Mouse (Mus musculus): ENCODE data around the gene Fastkd5. TPM values are rescaled to one million over a fixed set of nuclear protein-coding genes. Genes with fewer than 3 reads are reported as not detected.
"Not testable (repeated sequence)": the region's sequence is repeated elsewhere in the genome, so short reads cannot be mapped to it uniquely, and the experiment has no call there.

Fastkd5 gene
- 4.6 and 5.6 TPM in 2 replicates for polyA plus RNA-seq (2012; rRNA removed)

DNA sequence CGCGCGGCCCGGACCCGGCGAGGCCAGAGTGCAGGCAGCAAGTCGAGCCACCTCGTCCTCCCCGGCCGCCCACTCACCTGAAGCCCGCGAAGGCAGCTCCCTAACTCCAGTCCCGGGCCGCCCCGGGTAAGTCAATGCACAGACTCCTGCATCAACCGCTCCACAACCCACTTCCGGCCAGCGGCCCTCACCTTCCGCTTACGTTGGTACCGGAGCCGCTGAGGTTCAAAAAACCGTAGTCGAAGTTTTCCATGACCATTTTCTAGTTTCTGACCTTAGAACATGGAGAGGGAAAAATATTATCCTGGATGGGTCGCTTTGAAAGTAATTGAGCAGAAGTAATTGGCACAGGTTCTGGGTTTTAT, at the start of gene Fastkd5, which contains the start of gene Ubox5:
TSS of gene Fastkd5 (minus strand) at position 189 of the 365 bp plus-strand sequence.
TSS of gene Ubox5 (minus strand) at position 200 of the 365 bp plus-strand sequence.
- TF ChIP-seq CTCF (IDR thresholded peaks at IDR 0.05; ENCODE audit: borderline replicate concordance, extremely low read depth, insufficient read depth, insufficient read length) (no peak), POLR2A (IDR thresholded peaks at IDR 0.05; ENCODE audit: borderline replicate concordance, extremely low read depth, insufficient read depth, insufficient read length, poor library complexity, severe bottlenecking) (peak; percentile 30; the same call in 1 of the 2 replicates)
- peak; percentile 95 for DNase-seq (ENCODE audit: low read depth)

DNA sequence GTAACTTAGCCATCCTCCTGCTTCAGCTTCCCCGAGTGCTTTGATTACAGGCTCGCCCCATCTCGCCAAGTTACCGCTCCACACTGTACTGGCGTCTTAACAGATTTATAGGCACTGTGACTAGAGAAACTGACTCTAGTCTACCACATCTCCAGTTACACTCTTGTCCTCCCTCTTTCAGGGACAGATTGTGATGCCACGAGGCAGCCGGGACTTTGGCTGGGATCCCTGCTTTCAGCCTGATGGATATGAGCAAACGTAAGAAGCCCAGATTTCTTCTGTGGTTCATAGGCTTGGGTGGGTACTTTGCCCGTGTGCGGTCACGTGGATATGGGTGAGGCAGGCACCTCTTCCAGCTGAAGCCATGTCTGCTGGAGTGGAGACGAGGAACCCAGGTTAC, 49.3 kb upstream of the Fastkd5 start:
- DNase-seq (ENCODE audit: low read depth) = no peak
- TF ChIP-seq CTCF (IDR thresholded peaks at IDR 0.05; ENCODE audit: borderline replicate concordance, extremely low read depth, insufficient read depth, insufficient read length) (no peak), POLR2A (IDR thresholded peaks at IDR 0.05; ENCODE audit: borderline replicate concordance, extremely low read depth, insufficient read depth, insufficient read length, poor library complexity, severe bottlenecking) (no peak)

DNA sequence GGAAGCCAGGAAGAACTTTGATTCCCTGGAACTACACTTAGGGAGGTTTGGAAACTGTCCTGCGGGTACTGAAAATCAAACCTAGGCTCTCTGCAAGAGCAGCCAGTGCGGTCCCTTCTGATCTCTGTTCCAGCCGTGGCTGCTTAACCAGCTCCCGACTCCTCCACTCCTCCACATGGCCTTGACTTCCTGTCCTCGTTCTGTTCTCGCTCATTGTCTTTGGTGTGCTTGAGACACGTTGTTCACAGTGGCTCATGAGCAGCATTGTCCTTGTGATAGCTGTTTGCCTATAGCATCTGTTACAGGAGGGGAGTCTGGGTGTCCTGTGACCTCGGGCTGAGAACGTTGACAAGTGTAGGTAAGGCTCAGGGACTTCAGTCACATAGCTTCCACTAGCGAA, 47.4 kb upstream of the Fastkd5 start:
- TF ChIP-seq POLR2A (IDR thresholded peaks at IDR 0.05; ENCODE audit: borderline replicate concordance, extremely low read depth, insufficient read depth, insufficient read length, poor library complexity, severe bottlenecking) = no peak
- TF ChIP-seq CTCF (IDR thresholded peaks at IDR 0.05; ENCODE audit: borderline replicate concordance, extremely low read depth, insufficient read depth, insufficient read length) = no peak
- DNase-seq (ENCODE audit: low read depth) = no peak

DNA sequence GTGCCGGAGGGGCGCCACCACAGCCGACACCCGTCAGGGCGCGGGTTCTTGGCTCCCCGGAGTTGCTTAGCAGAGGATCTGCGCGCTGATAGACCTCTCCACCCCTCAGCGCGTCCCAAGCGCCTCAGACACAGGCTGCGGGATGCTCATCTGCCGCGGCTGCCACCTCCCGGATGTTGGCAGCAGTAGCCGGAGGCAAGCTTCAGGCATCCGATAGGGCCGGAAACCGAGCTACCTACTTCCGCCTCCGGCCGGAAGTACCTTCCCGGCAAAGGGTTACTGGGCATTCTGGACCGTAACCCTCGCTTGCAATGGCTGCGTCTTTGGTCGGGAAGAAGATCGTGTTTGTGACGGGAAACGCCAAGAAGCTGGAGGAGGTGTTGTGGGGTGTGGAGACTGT, 37.7 kb upstream of the Fastkd5 start, which contains the start of gene Itpa:
TSS of gene Itpa (plus strand) at position 52 of the 400 bp plus-strand sequence.
- peak; percentile 96 for DNase-seq (ENCODE audit: low read depth)
- TF ChIP-seq CTCF (IDR thresholded peaks at IDR 0.05; ENCODE audit: borderline replicate concordance, extremely low read depth, insufficient read depth, insufficient read length) (peak; percentile 62), POLR2A (IDR thresholded peaks at IDR 0.05; ENCODE audit: borderline replicate concordance, extremely low read depth, insufficient read depth, insufficient read length, poor library complexity, severe bottlenecking) (no peak)

DNA sequence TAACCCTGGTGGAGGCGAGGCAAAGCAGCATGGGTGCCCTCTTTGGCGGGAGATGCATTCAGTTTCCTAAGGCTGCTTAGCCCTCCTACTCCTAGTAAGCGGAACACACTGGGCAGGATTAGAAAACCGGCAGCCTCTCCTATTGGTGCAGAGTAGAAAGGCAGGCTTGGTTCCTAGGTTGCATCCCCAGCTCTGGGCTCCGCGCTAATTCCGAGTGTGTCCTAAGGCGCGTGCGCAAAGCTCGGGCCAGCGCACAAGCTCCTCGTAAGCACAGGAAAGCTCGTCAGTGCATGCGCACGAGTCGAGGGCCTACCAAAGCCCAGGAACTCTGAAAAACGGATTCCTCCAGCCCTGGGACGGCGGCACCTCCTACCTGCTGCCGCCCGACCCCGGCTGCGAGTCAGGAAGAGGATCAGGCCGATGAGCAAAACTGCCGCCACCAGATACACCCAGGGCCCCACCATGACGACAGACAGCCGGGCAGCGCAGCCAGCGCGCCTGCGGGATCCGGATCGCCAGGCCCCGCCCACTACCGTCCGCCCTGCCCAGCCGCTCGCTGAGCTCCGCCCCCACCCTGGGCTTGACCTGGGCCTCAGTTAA, 34.4 kb upstream of the Fastkd5 start, which contains the start of gene Ddrgk1:
TSS of gene Ddrgk1 (minus strand) at position 558 of the 600 bp plus-strand sequence.
- TF ChIP-seq POLR2A (IDR thresholded peaks at IDR 0.05; ENCODE audit: borderline replicate concordance, extremely low read depth, insufficient read depth, insufficient read length, poor library complexity, severe bottlenecking) (no peak; the same call in none of the 2 replicates), CTCF (IDR thresholded peaks at IDR 0.05; ENCODE audit: borderline replicate concordance, extremely low read depth, insufficient read depth, insufficient read length) (peak; percentile 9; the same call in 1 of the 2 replicates)

DNA sequence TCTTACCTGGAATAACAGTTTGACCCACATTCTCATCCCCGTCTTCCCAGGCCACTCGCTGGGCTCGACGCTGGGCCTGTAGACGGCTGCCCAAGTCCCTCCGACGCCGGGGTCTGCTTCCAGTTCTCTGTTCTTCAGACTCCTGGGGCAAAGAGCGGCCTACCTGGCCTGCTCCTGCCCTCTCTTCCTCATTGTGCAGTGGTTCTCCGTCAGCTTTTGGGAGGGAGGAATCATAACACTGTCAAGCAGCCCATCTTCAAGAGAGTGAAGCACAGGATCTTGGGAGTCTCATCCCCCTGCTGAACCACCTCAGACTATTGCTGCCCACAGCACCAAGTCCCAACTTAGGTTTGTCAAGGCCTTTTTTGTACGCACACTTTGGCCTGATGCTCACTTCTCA, 33.5 kb upstream of the Fastkd5 start:
- no peak for DNase-seq (ENCODE audit: low read depth)
- no peak for TF ChIP-seq POLR2A (IDR thresholded peaks at IDR 0.05; ENCODE audit: borderline replicate concordance, extremely low read depth, insufficient read depth, insufficient read length, poor library complexity, severe bottlenecking)
- TF ChIP-seq CTCF (IDR thresholded peaks at IDR 0.05; ENCODE audit: borderline replicate concordance, extremely low read depth, insufficient read depth, insufficient read length) = no peak

More for the DNA sequence above, 34.4 kb upstream of the Fastkd5 start, which contains the start of gene Ddrgk1:
- peak; percentile 99 for DNase-seq (ENCODE audit: low read depth)

DNA sequence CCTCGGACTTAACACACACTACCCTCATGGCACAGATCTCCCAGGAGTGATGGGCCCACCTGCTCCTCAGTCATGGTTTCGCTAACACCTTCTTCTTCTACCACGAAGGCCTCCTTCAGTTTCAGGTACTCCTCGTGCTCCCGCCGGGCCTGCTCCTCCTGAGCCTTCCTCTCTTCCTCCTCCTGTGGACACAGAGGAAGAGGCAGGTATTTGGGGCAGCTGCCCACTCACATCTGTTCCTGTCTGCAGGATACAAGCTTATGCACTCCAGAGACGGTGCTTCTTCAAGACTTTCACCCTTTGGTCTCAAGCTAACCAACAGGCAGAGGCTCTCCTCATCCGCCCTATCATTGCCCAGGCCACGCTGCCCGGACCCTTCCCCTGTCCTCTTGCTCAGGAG, 28.7 kb upstream of the Fastkd5 start:
- no peak for DNase-seq (ENCODE audit: low read depth)
- TF ChIP-seq POLR2A (IDR thresholded peaks at IDR 0.05; ENCODE audit: borderline replicate concordance, extremely low read depth, insufficient read depth, insufficient read length, poor library complexity, severe bottlenecking) (no peak), CTCF (IDR thresholded peaks at IDR 0.05; ENCODE audit: borderline replicate concordance, extremely low read depth, insufficient read depth, insufficient read length) (no peak)

DNA sequence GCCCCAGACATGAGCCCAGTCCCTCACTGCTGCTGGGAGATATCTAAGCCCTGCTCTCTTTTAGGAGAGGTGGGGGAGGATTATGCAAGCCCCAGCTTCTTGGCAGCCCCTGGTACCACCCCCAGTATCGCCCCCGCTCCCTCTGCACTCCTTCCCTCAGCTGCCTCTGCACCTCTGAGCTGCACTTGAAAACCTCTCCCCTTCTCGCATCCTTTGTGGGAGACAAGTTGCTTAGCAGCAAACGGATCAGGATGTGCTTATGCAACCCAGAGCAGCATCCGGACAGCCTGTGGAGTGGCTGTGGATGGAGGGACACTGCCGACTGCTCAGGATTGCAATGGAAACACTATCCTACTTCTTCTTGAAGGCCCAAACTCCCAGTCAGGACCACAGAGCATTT, 27.7 kb upstream of the Fastkd5 start:
- no peak for TF ChIP-seq CTCF (IDR thresholded peaks at IDR 0.05; ENCODE audit: borderline replicate concordance, extremely low read depth, insufficient read depth, insufficient read length)
- no peak for TF ChIP-seq POLR2A (IDR thresholded peaks at IDR 0.05; ENCODE audit: borderline replicate concordance, extremely low read depth, insufficient read depth, insufficient read length, poor library complexity, severe bottlenecking)
- DNase-seq (ENCODE audit: low read depth) = no peak

DNA sequence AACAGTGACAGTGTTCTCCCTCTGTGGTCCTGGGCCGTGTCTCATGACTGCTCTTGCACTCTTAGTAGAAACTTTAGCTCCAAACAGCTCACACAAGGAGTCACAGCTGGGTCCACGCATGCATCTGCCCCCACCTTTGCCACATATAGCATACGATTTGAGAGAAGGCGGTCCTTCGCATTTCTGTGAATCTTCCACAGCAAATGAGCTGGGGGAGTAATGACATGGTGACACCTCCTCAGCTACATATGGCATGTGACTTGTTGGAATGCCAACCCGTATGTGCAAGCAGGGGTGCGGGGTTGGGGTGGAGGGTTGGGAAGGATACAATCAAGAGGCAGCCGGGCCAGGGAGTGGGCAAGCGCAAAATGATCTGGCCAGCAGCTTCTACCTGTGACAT, 26.7 kb upstream of the Fastkd5 start:
- no peak for TF ChIP-seq CTCF (IDR thresholded peaks at IDR 0.05; ENCODE audit: borderline replicate concordance, extremely low read depth, insufficient read depth, insufficient read length)

DNA sequence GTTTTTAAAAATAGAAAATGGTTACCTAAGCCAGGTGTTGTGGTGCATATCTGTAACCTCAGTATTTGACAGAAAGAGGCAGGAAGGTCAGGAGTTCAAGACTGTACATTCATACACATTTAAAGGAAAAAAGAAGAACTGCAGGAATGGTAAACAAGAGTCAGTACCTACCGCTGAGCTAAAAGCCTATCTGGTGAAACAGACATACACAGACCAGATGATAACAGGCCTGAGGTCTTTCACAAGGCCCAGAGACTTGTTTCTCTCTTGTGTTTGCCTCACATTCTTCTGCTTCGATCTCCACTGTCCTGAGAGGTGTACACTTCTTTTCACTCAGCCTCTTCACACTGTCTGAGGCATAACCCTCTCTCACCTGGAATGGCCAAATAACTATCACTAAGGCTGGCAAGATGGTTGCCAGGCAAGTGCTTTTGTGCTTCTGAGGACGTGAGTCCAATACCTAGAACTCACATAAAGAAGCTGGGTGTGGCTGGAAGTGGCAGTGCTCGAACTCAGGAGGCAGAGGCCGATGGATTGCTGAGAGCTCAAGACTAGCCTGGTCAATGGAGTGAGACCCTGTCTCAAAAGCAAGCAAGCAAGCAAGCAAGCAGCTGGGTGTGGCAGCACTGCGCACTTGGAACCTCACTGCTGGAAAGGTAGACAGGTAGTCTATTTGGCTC, 26.0 kb upstream of the Fastkd5 start:
- no peak for TF ChIP-seq POLR2A (IDR thresholded peaks at IDR 0.05; ENCODE audit: borderline replicate concordance, extremely low read depth, insufficient read depth, insufficient read length, poor library complexity, severe bottlenecking)
- no peak for DNase-seq (ENCODE audit: low read depth)

More for the DNA sequence above, 26.7 kb upstream of the Fastkd5 start:
- DNase-seq (ENCODE audit: low read depth) = no peak

DNA sequence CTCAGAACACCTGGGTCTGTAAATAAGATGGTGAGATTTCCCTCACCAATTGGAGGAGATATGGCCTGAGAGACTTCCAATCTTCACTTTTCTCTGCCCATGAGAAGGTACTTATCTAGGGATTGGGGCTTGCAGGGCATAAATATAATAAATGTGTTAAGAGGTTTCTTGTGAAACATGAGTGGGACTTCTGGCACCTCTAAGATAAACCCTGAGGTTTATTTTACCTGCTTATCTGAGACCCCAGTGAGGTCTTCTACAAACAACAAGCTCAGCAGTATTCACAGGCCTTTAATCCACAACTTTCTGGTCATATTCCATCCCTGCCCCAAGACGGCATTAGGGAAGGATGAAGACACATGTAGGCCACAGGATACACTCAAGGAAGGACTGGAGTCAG, 23.9 kb upstream of the Fastkd5 start:
- DNase-seq (ENCODE audit: low read depth) = no peak
- TF ChIP-seq POLR2A (IDR thresholded peaks at IDR 0.05; ENCODE audit: borderline replicate concordance, extremely low read depth, insufficient read depth, insufficient read length, poor library complexity, severe bottlenecking) (no peak), CTCF (IDR thresholded peaks at IDR 0.05; ENCODE audit: borderline replicate concordance, extremely low read depth, insufficient read depth, insufficient read length) (no peak)

DNA sequence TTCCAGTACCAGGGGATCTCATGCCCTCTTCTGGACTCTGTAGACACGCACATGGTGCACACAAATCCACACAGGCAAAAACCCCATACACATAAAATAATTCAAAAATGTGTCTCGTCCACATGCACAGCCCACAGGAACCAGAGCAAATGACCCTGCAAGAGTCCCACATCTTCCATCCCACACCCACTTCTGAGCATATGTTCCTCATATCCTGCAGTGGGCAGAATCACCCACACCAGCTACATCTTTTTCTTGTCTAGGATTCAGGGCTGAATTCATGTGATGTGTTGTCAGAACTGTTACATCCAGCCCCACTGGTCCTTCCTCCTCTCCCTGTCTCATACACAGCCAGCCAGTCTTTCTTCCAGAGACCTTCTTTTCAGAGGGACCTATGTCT, 23.5 kb upstream of the Fastkd5 start:
- TF ChIP-seq POLR2A (IDR thresholded peaks at IDR 0.05; ENCODE audit: borderline replicate concordance, extremely low read depth, insufficient read depth, insufficient read length, poor library complexity, severe bottlenecking) (no peak), CTCF (IDR thresholded peaks at IDR 0.05; ENCODE audit: borderline replicate concordance, extremely low read depth, insufficient read depth, insufficient read length) (no peak)
- DNase-seq (ENCODE audit: low read depth) = no peak

DNA sequence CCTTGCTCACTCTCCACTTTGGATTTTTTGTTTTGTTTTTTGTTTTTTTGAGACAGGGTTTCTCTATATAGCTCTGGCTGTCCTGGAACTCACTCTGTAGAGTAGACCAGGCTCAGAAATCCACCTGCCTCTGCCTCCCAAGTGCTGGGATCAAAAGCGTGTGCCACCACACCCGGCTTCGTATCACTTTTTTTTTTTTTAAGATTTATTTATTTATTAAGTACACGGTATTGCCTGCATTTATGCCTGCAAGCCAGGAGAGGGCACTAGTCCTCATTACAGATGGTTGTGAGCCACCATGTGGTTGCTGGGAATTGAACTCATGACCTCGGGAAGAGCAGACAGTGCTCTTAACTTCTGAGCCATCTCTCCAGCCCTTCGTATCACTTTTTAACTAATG, 19.2 kb upstream of the Fastkd5 start:
- not testable (repeated sequence) for DNase-seq (ENCODE audit: low read depth)
